Mouse (Mus musculus) midbrain, embryonic 14.5 days (tissue): ENCODE results near the gene Coro1a. TPM values are rescaled to one million over a fixed set of nuclear protein-coding genes. Genes with fewer than 3 reads are reported as not detected.
"Not testable (repeated sequence)": the region's sequence is repeated elsewhere in the genome, so short reads cannot be mapped to it uniquely, and the experiment has no call there.

Source experiments
- ATAC-seq: fragments of 200-750 bp; cut with Nextera tagmentation; 2 replicates; pipeline ENCODE4 v1.8.0; 2017; ENCODE audit warnings: moderate number of reproducible peaks, moderate library complexity; ENCODE audit not compliant: low FRiP score, low TSS enrichment
- DNase-seq: peaks from one replicate; pipeline ENCODE4 v3.0.0-alpha.2; 2015
- H3K27ac ChIP-seq: fragments of 300-500 bp; sonication (generic); replicated peaks from 2 replicates; pipeline ENCODE4 v1.5.1; 2014; ENCODE audit warnings: mild to moderate bottlenecking, low read depth, low read length, moderate library complexity
- H3K27me3 ChIP-seq: fragments of 300-500 bp; sonication (generic); 2 replicates; pipeline ENCODE4 v1.6.1; 2014; ENCODE audit warnings: low read length, control low read depth, mixed read lengths; ENCODE audit not compliant: control insufficient read depth, insufficient read depth
- H3K36me3 ChIP-seq: fragments of 300-500 bp; sonication (generic); 2 replicates; pipeline ENCODE4 v1.6.1; 2014; ENCODE audit warnings: low read length, control low read depth; ENCODE audit not compliant: control insufficient read depth, insufficient read depth
- H3K4me1 ChIP-seq: fragments of 300-500 bp; sonication (generic); 2 replicates; pipeline ENCODE4 v1.6.1; 2014; ENCODE audit warnings: mild to moderate bottlenecking, antibody characterized with exemption, low read length, control low read depth; ENCODE audit not compliant: control insufficient read depth, insufficient read depth
- H3K4me2 ChIP-seq: fragments of 300-500 bp; sonication (generic); 2 replicates; pipeline ENCODE4 v1.6.1; 2014; ENCODE audit warnings: mild to moderate bottlenecking, low read length, moderate library complexity
- H3K4me3 ChIP-seq: fragments of 300-500 bp; sonication (generic); replicated peaks from 2 replicates; pipeline ENCODE4 v1.5.1; 2014; ENCODE audit warnings: low read depth, low read length
- H3K9ac ChIP-seq: fragments of 300-500 bp; sonication (generic); replicated peaks from 2 replicates; pipeline ENCODE4 v1.6.1; 2014; ENCODE audit warnings: mild to moderate bottlenecking, low read length, moderate library complexity
- H3K9me3 ChIP-seq: fragments of 300-500 bp; sonication (generic); 2 replicates; pipeline ENCODE4 v1.6.1; 2016; ENCODE audit warnings: low read length, control low read depth, mixed read lengths; ENCODE audit not compliant: control insufficient read depth
- WGBS: fragments of 180-500 bp; shearing (Covaris S2); extraction: QIAGEN DNeasy Blood & Tissue Kit; methylation state at CpG from one replicate; pipeline ENCODE4 v1.1.7; 2014; 5-methylcytosine and 5-hydroxymethylcytosine counted together
- polyA plus RNA-seq: library from polyadenylated mRNA; unstranded; fragments of >200 nt; fragmentation: Nextera tagmentation; extraction: Ambion mirVana; gene quantifications from 2 replicates; pipeline ENCODE4 v1.2.1, GENCODE M21; 2014

Gene Coro1a
- polyA plus RNA-seq, 1 experiment from 2014 or later, result 95.0 TPM

GRCm38 (mm10) chr7:126695210-126695611 is 12.4 kb downstream of the Coro1a start, which contains the start of gene Bola2:
Gene Bola2 (plus strand): TSS chr7:126695401.
- Histone ChIP-seq H3K4me3 (peak within 1 kb of the TSS; percentile 67), H3K27ac (peak within 1 kb of the TSS; percentile 93), H3K4me2 (peak within 1 kb of the TSS; percentile 89), H3K4me1 (peaks cover 18% of the 10 kb centered on the region), H3K9ac (peak within 1 kb of the TSS; percentile 72), H3K9me3 (no peaks in the 10 kb centered on the region), H3K36me3 (peaks cover 47% of the 10 kb centered on the region), H3K27me3 (no peaks in the 10 kb centered on the region)
- DNase-seq (peak; percentile 67), ATAC-seq (peak; percentile 55)
- under 1% methylated on average over 31 of the region's 31 CpGs for WGBS

- peaks cover 46% of the 10 kb centered on the region for H3K36me3 ChIP-seq
- H3K4me3 ChIP-seq, result peak overlapping the region; percentile 67
- 21% methylated on average over 10 of the region's 10 CpGs for WGBS
- H3K9me3 ChIP-seq, result no peaks in the 10 kb centered on the region
- no peaks in the 10 kb centered on the region for H3K27me3 ChIP-seq
- peaks cover 18% of the 10 kb centered on the region for H3K4me1 ChIP-seq
- peak; percentile 18 for DNase-seq
- no peak for ATAC-seq
- H3K27ac ChIP-seq, result no peak overlapping the region; the same call in 1 of the 2 replicates
- peak overlapping the region; percentile 72; the same call in 1 of the 2 replicates for H3K9ac ChIP-seq
- peak overlapping the region; percentile 89 for H3K4me2 ChIP-seq
Observed at GRCm38 (mm10) chr7:126694441-126695051, 13.0 kb downstream of the Coro1a start.

GRCm38 (mm10) chr7:126693781-126694180 is 13.8 kb downstream of the Coro1a start:
- H3K4me3 ChIP-seq, result 0 out of 2 replicates have a peak overlapping the region, but pooled peaks have one; percentile 2
- peaks cover 18% of the 10 kb centered on the region for H3K4me1 ChIP-seq
- no peak overlapping the region for H3K9ac ChIP-seq
- DNase-seq (no peak), ATAC-seq (no peak)
- peak overlapping the region; percentile 89 for H3K4me2 ChIP-seq
- H3K27ac ChIP-seq, result no peak overlapping the region
- H3K36me3 ChIP-seq, result peaks cover 43% of the 10 kb centered on the region
- WGBS, result 91% methylated on average over 7 of the region's 7 CpGs
- H3K9me3 ChIP-seq, result no peaks in the 10 kb centered on the region
- H3K27me3 ChIP-seq, result no peaks in the 10 kb centered on the region

- H3K4me2 ChIP-seq, result 0 out of 2 replicates have a peak overlapping the region, but pooled peaks have one; percentile 89
- H3K36me3 ChIP-seq, result peaks cover 42% of the 10 kb centered on the region
- H3K4me3 ChIP-seq, result no peak overlapping the region
- H3K4me1 ChIP-seq, result peaks cover 18% of the 10 kb centered on the region
- 38% methylated on average over 3 of the region's 3 CpGs for WGBS
- DNase-seq, result peak; percentile 88
- no peak overlapping the region for H3K9ac ChIP-seq
- no peak overlapping the region for H3K27ac ChIP-seq
- no peaks in the 10 kb centered on the region for H3K9me3 ChIP-seq
- H3K27me3 ChIP-seq, result no peaks in the 10 kb centered on the region
- ATAC-seq, result no peak
Observed at GRCm38 (mm10) chr7:126693256-126693655, 14.3 kb downstream of the Coro1a start.

- Histone ChIP-seq H3K9ac (no peak overlapping the region), H3K27ac (no peak overlapping the region), H3K9me3 (no peaks in the 10 kb centered on the region), H3K27me3 (no peaks in the 10 kb centered on the region), H3K36me3 (peaks cover 34% of the 10 kb centered on the region), H3K4me1 (peaks cover 18% of the 10 kb centered on the region), H3K4me2 (no peak overlapping the region), H3K4me3 (no peak overlapping the region)
- DNase-seq (no peak), ATAC-seq (no peak)
- WGBS, result 95% methylated on average over 26 of the region's 26 CpGs
Observed at GRCm38 (mm10) chr7:126692426-126692825, 15.2 kb downstream of the Coro1a start.

GRCm38 (mm10) chr7:126691676-126692075 is 15.9 kb downstream of the Coro1a start:
- Histone ChIP-seq H3K4me1 (peaks cover 15% of the 10 kb centered on the region), H3K27ac (no peak overlapping the region), H3K27me3 (no peaks in the 10 kb centered on the region), H3K9ac (no peak overlapping the region), H3K9me3 (no peaks in the 10 kb centered on the region), H3K36me3 (peaks cover 32% of the 10 kb centered on the region), H3K4me3 (no peak overlapping the region), H3K4me2 (no peak overlapping the region)
- ATAC-seq, result no peak
- no peak for DNase-seq
- WGBS, result 91% methylated on average over 5 of the region's 5 CpGs

- Histone ChIP-seq H3K9ac (no peak overlapping the region), H3K4me1 (peaks cover 11% of the 10 kb centered on the region), H3K4me3 (no peak overlapping the region), H3K36me3 (peaks cover 32% of the 10 kb centered on the region), H3K27ac (no peak overlapping the region), H3K4me2 (no peak overlapping the region), H3K27me3 (no peaks in the 10 kb centered on the region), H3K9me3 (no peaks in the 10 kb centered on the region)
- no peak for ATAC-seq
- 93% methylated on average over 3 of the region's 3 CpGs for WGBS
- DNase-seq, result no peak
Observed at GRCm38 (mm10) chr7:126690737-126691136, 16.9 kb downstream of the Coro1a start.

GRCm38 (mm10) chr7:126689021-126689420 is 18.6 kb downstream of the Coro1a start:
- H3K27me3 ChIP-seq, result no peaks in the 10 kb centered on the region

GRCm38 (mm10) chr7:126688156-126688555 is 19.4 kb downstream of the Coro1a start:
- not testable (repeated sequence) for H3K4me3 ChIP-seq, H3K4me1 ChIP-seq, DNase-seq, H3K27me3 ChIP-seq, H3K27ac ChIP-seq, ATAC-seq, H3K9ac ChIP-seq, H3K4me2 ChIP-seq, H3K9me3 ChIP-seq
- 81% methylated on average over 4 of the region's 4 CpGs for WGBS
- H3K36me3 ChIP-seq, result peaks cover 32% of the 10 kb centered on the region

More at GRCm38 (mm10) chr7:126689021-126689420, 18.6 kb downstream of the Coro1a start:
- no peak for ATAC-seq
- DNase-seq, result no peak
- no peak overlapping the region for H3K4me3 ChIP-seq
- no peaks in the 10 kb centered on the region for H3K9me3 ChIP-seq
- H3K9ac ChIP-seq, result no peak overlapping the region
- WGBS, result 92% methylated on average over 3 of the region's 3 CpGs
- H3K4me2 ChIP-seq, result no peak overlapping the region
- no peak overlapping the region for H3K27ac ChIP-seq
- H3K4me1 ChIP-seq, result peaks cover 4% of the 10 kb centered on the region; the same call in 1 of the 2 replicates
- peaks cover 32% of the 10 kb centered on the region for H3K36me3 ChIP-seq
